8 mouse cellular contexts compared by ENCODE assay signal in genomic region chr2:165782324-165782723, GRCm38 (mm10).
DNase-seq lines count a peak whose midpoint lies in the region; ATAC-seq and TF ChIP-seq lines count a peak whose summit lies in the region.

No protein-coding gene starts in this region.

- no peaks in the 10 kb centered on the region for H3K9me3 ChIP-seq in forebrain, embryonic 13.5 days (replicated peaks)
- H3K9me3 ChIP-seq in hindbrain, embryonic 10.5 days = no peaks in the 10 kb centered on the region
- no peaks in the 10 kb centered on the region for H3K9me3 ChIP-seq in lung, embryonic 16.5 days (ENCODE audit: control insufficient read depth, low read length)

- no peak overlapping the region for H3K4me3 ChIP-seq in forebrain, embryonic 13.5 days
- H3K4me3 ChIP-seq in hindbrain, embryonic 10.5 days = no peak overlapping the region
- H3K4me3 ChIP-seq in lung, embryonic 16.5 days (ENCODE audit: low read length) = no peak overlapping the region
- no peak overlapping the region for H3K4me3 ChIP-seq in thymus, adult 2 months (ENCODE audit: control insufficient read depth, insufficient read depth, low read length)

- peak; percentile 87 for DNase-seq in ES-CJ7 (ENCODE audit: low read depth, low spot score)
- peak; percentile 51 for DNase-seq in c-Kit-negative CD71-positive TER-119-positive erythroid progenitor cells, embryonic 14.5 days (ENCODE audit: low read depth, low spot score)
- DNase-seq in hindbrain, embryonic 10.5 days (ENCODE audit: low spot score) = peak; percentile 85
- DNase-seq in layer of hippocampus, adult 9-10 months (ENCODE audit: low spot score) = peak; percentile 65
- peak; percentile 26 for DNase-seq in ovary, adult 18-20 months (ENCODE audit: low spot score)
- peak; percentile 78 for DNase-seq in thymus, adult 2 months

- no peak overlapping the region for H3K27ac ChIP-seq in forebrain, embryonic 13.5 days
- H3K27ac ChIP-seq in hindbrain, embryonic 10.5 days = no peak overlapping the region
- no peak overlapping the region for H3K27ac ChIP-seq in lung, embryonic 16.5 days (ENCODE audit: low read length)
- no peak overlapping the region for H3K27ac ChIP-seq in thymus, adult 2 months (ENCODE audit: control insufficient read depth, insufficient read depth, low read length)

- TF ChIP-seq POLR2A in thymus, adult 2 months (IDR thresholded peaks at IDR 0.05; ENCODE audit: control insufficient read depth, extremely low read depth, insufficient read depth, low read length, poor library complexity) = no peak

- H3K27me3 ChIP-seq in forebrain, embryonic 13.5 days = no peaks in the 10 kb centered on the region
- no peaks in the 10 kb centered on the region for H3K27me3 ChIP-seq in hindbrain, embryonic 10.5 days (ENCODE audit: insufficient read depth, poor library complexity, severe bottlenecking)
- no peaks in the 10 kb centered on the region for H3K27me3 ChIP-seq in lung, embryonic 16.5 days (ENCODE audit: control insufficient read depth, insufficient read depth, low read depth, low read length)
- H3K27me3 ChIP-seq in thymus, adult 2 months (ENCODE audit: control insufficient read depth, insufficient read depth, low read length) = no peaks in the 10 kb centered on the region

- peaks cover 55% of the 10 kb centered on the region for H3K36me3 ChIP-seq in forebrain, embryonic 13.5 days (ENCODE audit: poor library complexity, severe bottlenecking)
- H3K36me3 ChIP-seq in hindbrain, embryonic 10.5 days = peaks cover 59% of the 10 kb centered on the region
- peaks cover 20% of the 10 kb centered on the region for H3K36me3 ChIP-seq in lung, embryonic 16.5 days (ENCODE audit: control insufficient read depth, insufficient read depth, low read length)
- peaks cover 16% of the 10 kb centered on the region for H3K36me3 ChIP-seq in thymus, adult 2 months (ENCODE audit: control insufficient read depth, insufficient read depth, low read length)

- TF ChIP-seq CTCF in thymus, adult 2 months (IDR thresholded peaks at IDR 0.05; ENCODE audit: borderline replicate concordance, control insufficient read depth, extremely low read depth, insufficient read depth, low read length, poor library complexity) = peak; percentile 97

- no peak overlapping the region for H3K4me2 ChIP-seq in forebrain, embryonic 13.5 days
- no peak overlapping the region for H3K4me2 ChIP-seq in lung, embryonic 16.5 days (ENCODE audit: low read depth, low read length)

- 30% methylated on average over 5 of the region's 5 CpGs for WGBS in forebrain, embryonic 13.5 days
- 42% methylated on average over 5 of the region's 5 CpGs for WGBS in hindbrain, embryonic 10.5 days
- 32% methylated on average over 5 of the region's 5 CpGs for WGBS in lung, embryonic 16.5 days
- 32% methylated on average over 5 of the region's 5 CpGs for WGBS in thymus, adult 2 months

- peaks cover 6% of the 10 kb centered on the region; the same call in 1 of the 2 replicates for H3K4me1 ChIP-seq in forebrain, embryonic 13.5 days
- H3K4me1 ChIP-seq in hindbrain, embryonic 10.5 days (replicated peaks) = peaks cover 13% of the 10 kb centered on the region; the same call in 1 of the 2 replicates
- H3K4me1 ChIP-seq in lung, embryonic 16.5 days (replicated peaks; ENCODE audit: control insufficient read depth, insufficient read depth, low read length) = no peaks in the 10 kb centered on the region
- H3K4me1 ChIP-seq in thymus, adult 2 months (replicated peaks; ENCODE audit: control insufficient read depth, insufficient read depth, low read length) = no peaks in the 10 kb centered on the region

- ATAC-seq in forebrain, embryonic 13.5 days = peak; percentile 25
- 0 out of 2 replicates have a peak, but pooled peaks have one; percentile 39 for ATAC-seq in lung, embryonic 16.5 days (ENCODE audit: low read depth)

- no peak overlapping the region for H3K9ac ChIP-seq in forebrain, embryonic 13.5 days
- no peak overlapping the region for H3K9ac ChIP-seq in lung, embryonic 16.5 days (ENCODE audit: low read length)

Comparison
In these comparisons a context has a peak if more than half of its experiments do, and no peak if none do; other contexts are left out.
1. DNase-seq: peak in every context shown above with its lines; median percentile 87 in ES-CJ7; 85 in hindbrain, embryonic 10.5 days; 78 in thymus, adult 2 months; 65 in layer of hippocampus, adult 9-10 months; 51 in c-Kit-negative CD71-positive TER-119-positive erythroid progenitor cells, embryonic 14.5 days; 26 in ovary, adult 18-20 months.